Mouse (Mus musculus) CH12.LX (cell line): ENCODE data around the gene Rhcg. TPM values are rescaled to one million over a fixed set of nuclear protein-coding genes. Genes with fewer than 3 reads are reported as not detected.

Source experiments
- DNase-seq: peaks from one replicate; pipeline ENCODE4 v3.0.0-alpha.2; 2013; ENCODE audit errors: extremely low read depth
- H3K27ac ChIP-seq: 2 replicates; pipeline ENCODE4 v1.5.1; 2012; ENCODE audit warnings: low read depth, mild to moderate bottlenecking, control low read depth, moderate library complexity; ENCODE audit not compliant: insufficient read depth
- H3K27me3 ChIP-seq: replicated peaks from 2 replicates; pipeline ENCODE3; 2012; ENCODE audit warnings: inconsistent platforms
- H3K36me3 ChIP-seq, 2 experiments: replicated peaks in 1 of 2; 2 replicates each; pipeline versions ENCODE3 to v1.6.1; 2012; ENCODE audit warnings: inconsistent platforms in 1 of 2, low read length in 1 of 2, mild to moderate bottlenecking in 1 of 2, mixed read lengths in 1 of 2, moderate library complexity in 1 of 2; ENCODE audit not compliant: control insufficient read depth in 1 of 2, insufficient read depth in 1 of 2
- H3K4me1 ChIP-seq, 2 experiments: 2 replicates each; pipeline ENCODE4 v1.6.1; 2012; ENCODE audit warnings: inconsistent platforms in 1 of 2, moderate library complexity in 1 of 2; ENCODE audit not compliant: insufficient read depth in 2 of 2, control insufficient read depth in 1 of 2
- H3K4me2 ChIP-seq: 2 replicates; pipeline ENCODE4 v1.6.1; 2012; ENCODE audit warnings: low read depth, mild to moderate bottlenecking, control low read depth; ENCODE audit not compliant: poor library complexity, insufficient read depth, severe bottlenecking
- H3K4me3 ChIP-seq, 3 experiments: fragments of 150-350 bp in 1 of 3; sonication (generic) in 1 of 3; replicated peaks in 1 of 3; 2 replicates each; pipeline versions ENCODE3 to v1.5.1; 2011 to 2012; ENCODE audit warnings: low read depth in 2 of 3, low read length in 2 of 3, mild to moderate bottlenecking in 2 of 3, moderate library complexity in 2 of 3, control low read depth in 1 of 3, improper control_type of control experiment in 1 of 3, inconsistent platforms in 1 of 3, mixed read lengths in 1 of 3; ENCODE audit not compliant: poor library complexity in 1 of 3
- H3K79me2 ChIP-seq: replicated peaks from 2 replicates; pipeline ENCODE4 v1.6.1; 2012; ENCODE audit warnings: mild to moderate bottlenecking, moderate library complexity; ENCODE audit not compliant: control insufficient read depth, poor library complexity, insufficient read depth, severe bottlenecking; ENCODE audit errors: extremely low read depth
- H3K9ac ChIP-seq: 2 replicates; pipeline ENCODE4 v1.6.1; 2012; ENCODE audit warnings: low read depth, mild to moderate bottlenecking, control low read depth, moderate library complexity; ENCODE audit not compliant: insufficient read depth
- H3K9me3 ChIP-seq: replicated peaks from 2 replicates; pipeline ENCODE3; 2012; ENCODE audit warnings: low read length, inconsistent platforms, mixed read lengths
- CHD1 ChIP-seq: IDR thresholded peaks from 2 replicates; pipeline ENCODE4 v1.6.1; 2012; ENCODE audit warnings: low read depth, low read length, improper control_type of control experiment, inconsistent platforms
- CTCF ChIP-seq, 2 experiments: IDR thresholded peaks in 1 of 2; conservative IDR thresholded peaks in 1 of 2; 2 replicates each; pipeline ENCODE4 v1.5.1; 2011 to 2012; ENCODE audit warnings: low read depth in 2 of 2, low read length in 2 of 2, improper control_type of control experiment in 1 of 2, inconsistent platforms in 1 of 2, mild to moderate bottlenecking in 1 of 2, moderate library complexity in 1 of 2
- ELF1 ChIP-seq: IDR thresholded peaks from 2 replicates; pipeline ENCODE4 v1.6.1; 2014; ENCODE audit warnings: low read depth, mild to moderate bottlenecking, inconsistent platforms, low read length, improper control_type of control experiment
- EP300 ChIP-seq: IDR thresholded peaks from 2 replicates; pipeline ENCODE4 v1.6.1; 2011; ENCODE audit warnings: low read length, improper control_type of control experiment
- GABPA ChIP-seq: IDR thresholded peaks from 2 replicates; pipeline ENCODE4 v1.6.1; 2012; ENCODE audit warnings: low read depth, low read length, improper control_type of control experiment, inconsistent platforms; ENCODE audit not compliant: insufficient replicate concordance
- IRF4 ChIP-seq: IDR thresholded peaks from 2 replicates; pipeline ENCODE4 v1.6.1; 2014; ENCODE audit warnings: low read depth, mild to moderate bottlenecking, inconsistent platforms, low read length, improper control_type of control experiment
- JUN ChIP-seq: IDR thresholded peaks from 2 replicates; pipeline ENCODE4 v1.6.1; 2011; ENCODE audit warnings: low read depth, mild to moderate bottlenecking, low read length, improper control_type of control experiment, moderate library complexity; ENCODE audit not compliant: insufficient read depth
- KAT2A ChIP-seq: IDR thresholded peaks from 2 replicates; pipeline ENCODE4 v1.6.1; 2012; ENCODE audit warnings: low read length, improper control_type of control experiment, inconsistent platforms; ENCODE audit not compliant: insufficient replicate concordance
- MAFK ChIP-seq: IDR thresholded peaks from 2 replicates; pipeline ENCODE4 v1.6.1; 2011; ENCODE audit warnings: low read length, improper control_type of control experiment; ENCODE audit not compliant: insufficient replicate concordance
- MEF2A ChIP-seq: IDR thresholded peaks from 2 replicates; pipeline ENCODE4 v1.6.1; 2014; ENCODE audit warnings: low read depth, mild to moderate bottlenecking, inconsistent platforms, low read length, improper control_type of control experiment, borderline replicate concordance
- NELFE ChIP-seq: IDR thresholded peaks from 2 replicates; pipeline ENCODE4 v1.6.1; 2011; ENCODE audit warnings: low read depth, low read length, improper control_type of control experiment
- NRF1 ChIP-seq: IDR thresholded peaks from 2 replicates; pipeline ENCODE4 v1.6.1; 2014; ENCODE audit warnings: low read depth, mild to moderate bottlenecking, inconsistent platforms, low read length, improper control_type of control experiment, moderate library complexity
- PAX5 ChIP-seq: IDR thresholded peaks from 2 replicates; pipeline ENCODE4 v1.6.1; 2012; ENCODE audit warnings: low read length, inconsistent platforms, mixed read lengths
- POLR2AphosphoS2 ChIP-seq: IDR thresholded peaks from 2 replicates; pipeline ENCODE4 v1.6.1; 2011; ENCODE audit warnings: low read depth, low read length, improper control_type of control experiment
- SIN3A ChIP-seq: IDR thresholded peaks from 2 replicates; pipeline ENCODE4 v1.6.1; 2012; ENCODE audit warnings: low read length, improper control_type of control experiment, inconsistent platforms
- TCF12 ChIP-seq: IDR thresholded peaks from 2 replicates; pipeline ENCODE4 v1.6.1; 2014; ENCODE audit warnings: low read depth, mild to moderate bottlenecking, inconsistent platforms, low read length, improper control_type of control experiment
- ZC3H11A ChIP-seq: IDR thresholded peaks from 2 replicates; pipeline ENCODE4 v1.6.1; 2012; ENCODE audit warnings: low read depth, mild to moderate bottlenecking, inconsistent platforms, low read length, improper control_type of control experiment
- ZNF384 ChIP-seq: IDR thresholded peaks from 2 replicates; pipeline ENCODE4 v1.6.1; 2012; ENCODE audit warnings: low read depth, low read length, improper control_type of control experiment, inconsistent platforms
- dilution Hi-C: fragments of 300-500 bp; cut with MboI; formaldehyde crosslinking; loops from 2 replicates; pipeline ENCODE4 v1.14.3; 2020; ENCODE audit warnings: low sequenced_read_pairs; ENCODE audit not compliant: extremely low pct_unique_long_range_greater_than_20kb, extremely low pct_ligation_motif_present
- in situ Hi-C: fragments of 300-500 bp; cut with MboI; formaldehyde crosslinking; loops from 3 replicates; pipeline ENCODE4 v1.14.3; 2019; ENCODE audit warnings: low sequenced_read_pairs, low pct_ligation_motif_present, low pct_unique_long_range_greater_than_20kb, mixed read lengths
- polyA plus RNA-seq: library from polyadenylated mRNA; unstranded; fragments of >175 nt; gene quantifications from 2 replicates; pipeline ENCODE4 v1.2.1, GENCODE M21; 2012; ENCODE audit warnings: low read depth; ENCODE audit not compliant: insufficient read length
- total RNA-seq, 2 experiments: library from RNA; depleted of rRNA; stranded (reverse); fragments of 300-350 nt in 1 of 2; fragments of >200 nt in 1 of 2; gene quantifications; 2 replicates each; pipeline ENCODE4 v1.2.3; 2012 to 2014

Rhcg gene
- not detected in 2 replicates for total RNA-seq (2012; rRNA removed)
- not detected in 2 replicates for total RNA-seq (2014; rRNA removed)
- not detected in 2 replicates for polyA plus RNA-seq

- Histone ChIP-seq H3K27me3 (peaks cover 68% of the 10 kb centered on the region), H3K4me3 (no peak within 1 kb of the TSS)
- in situ Hi-C loops: no loop called here
Measured at GRCm38 (mm10) chr7:79617418-79617817, at the start of gene Rhcg. Gene Rhcg (minus strand): TSS chr7:79617657.

GRCm38 (mm10) chr7:79666690-79667089, 49.2 kb upstream of the Rhcg start:
- Histone ChIP-seq H3K27ac (no peak overlapping the region), H3K36me3 (peaks cover 32 to 76% of the 10 kb centered on the region in 2 experiments), H3K9ac (no peak overlapping the region), H3K9me3 (no peaks in the 10 kb centered on the region), H3K4me1 (peaks cover 6 to 28% of the 10 kb centered on the region in 2 experiments)
- in situ Hi-C loops: no loop called here
- dilution Hi-C loops: no loop called here
- DNase-seq: no peak
- TF ChIP-seq CTCF (conservative IDR thresholded peaks at IDR 0.05 in 1 of 2, IDR thresholded peaks at IDR 0.05 in 1 of 2; ENCODE audit: low read depth in 2 of 2, low read length in 2 of 2) (peak in 1 of 2 experiments; percentile 58; a peak in 2 of 4 replicates), KAT2A (no peak)
- TF ChIP-seq, all 38 proteins: peak for 1
- Histone ChIP-seq H3K4me2 (no peak overlapping the region), H3K27me3 (no peaks in the 10 kb centered on the region), H3K4me3 (no peak overlapping the region), H3K79me2 (peaks cover 43% of the 10 kb centered on the region)

More at GRCm38 (mm10) chr7:79617418-79617817, at the start of gene Rhcg:
- Histone ChIP-seq H3K4me1 (peaks cover 0 to 2% of the 10 kb centered on the region in 2 experiments; a peak in 1 of 4 replicates), H3K27ac (no peak within 1 kb of the TSS), H3K4me2 (no peak within 1 kb of the TSS), H3K9ac (no peak within 1 kb of the TSS), H3K36me3 (no peaks in the 10 kb centered on the region), H3K79me2 (no peaks in the 10 kb centered on the region), H3K9me3 (no peaks in the 10 kb centered on the region)
- dilution Hi-C loops: no loop called here
- TF ChIP-seq SIN3A: no peak
- no peak for TF ChIP-seq NRF1
- no peak for TF ChIP-seq GABPA
- TF ChIP-seq POLR2AphosphoS2: no peak
- TF ChIP-seq PAX5: no peak
- TF ChIP-seq NELFE: no peak
- TF ChIP-seq KAT2A: no peak
- no peak for TF ChIP-seq MAFK
- no peak for TF ChIP-seq ELF1
- no peak for TF ChIP-seq JUN
- TF ChIP-seq IRF4: no peak
- TF ChIP-seq CHD1: no peak
- no peak for TF ChIP-seq MEF2A
- no peak for TF ChIP-seq TCF12
- TF ChIP-seq ZNF384: no peak
- TF ChIP-seq EP300: no peak
- TF ChIP-seq ZC3H11A: no peak
- no peak for DNase-seq
